Mouse (Mus musculus) bone marrow macrophage, adult 2 months (primary cell): ENCODE results near the gene Ddc.

Experiments used
- CTCF ChIP-seq: IDR thresholded peaks from 2 replicates; pipeline ENCODE4 v1.5.1; 2012; ENCODE audit warnings: low read depth, mild to moderate bottlenecking, low read length, moderate library complexity
- POLR2A ChIP-seq: IDR thresholded peaks from 2 replicates; pipeline ENCODE4 v1.6.1; 2012; ENCODE audit warnings: mild to moderate bottlenecking, low read depth, low read length, borderline replicate concordance

GRCm38 (mm10) chr11:11808820-11809403 lies 89.0 kb downstream of the Ddc start, which contains the start of gene Fignl1:
- TF ChIP-seq POLR2A (no peak), CTCF (no peak)
